Mouse (Mus musculus) thymus, postnatal 14 days (tissue): ENCODE data around the gene Spo11.

Experiments
- DNase-seq: peaks from one replicate; pipeline ENCODE4 v3.0.0; 2021

The Spo11 gene

GRCm38 (mm10) chr2:172959006-172959768 is 18.3 kb upstream of the Spo11 start:
- DNase-seq: no peak

- no peak for DNase-seq
Measured at GRCm38 (mm10) chr2:172960350-172960749, 17.1 kb upstream of the Spo11 start.

- no peak for DNase-seq
Measured at GRCm38 (mm10) chr2:172961211-172961610, 16.3 kb upstream of the Spo11 start.

- no peak for DNase-seq
Measured at GRCm38 (mm10) chr2:172965249-172965648, 12.3 kb upstream of the Spo11 start.

- peak; percentile 37 for DNase-seq
Measured at GRCm38 (mm10) chr2:172966480-172966879, 11.0 kb upstream of the Spo11 start.

GRCm38 (mm10) chr2:172971865-172972264 is 5.6 kb upstream of the Spo11 start:
- DNase-seq: no peak

GRCm38 (mm10) chr2:172973806-172974565 is 3.5 kb upstream of the Spo11 start:
- DNase-seq: no peak

GRCm38 (mm10) chr2:172974701-172975100 is 2.8 kb upstream of the Spo11 start:
- DNase-seq: no peak

- no peak for DNase-seq
Measured at GRCm38 (mm10) chr2:172975159-172975558, 2.3 kb upstream of the Spo11 start.

- DNase-seq: peak; percentile 84
Measured at GRCm38 (mm10) chr2:172976661-172977238, 750 bp upstream of the Spo11 start.

GRCm38 (mm10) chr2:172978131-172978633 is 682 bp downstream of the Spo11 start:
- peak; percentile 55 for DNase-seq

GRCm38 (mm10) chr2:172979666-172980345 is 2.3 kb downstream of the Spo11 start:
- peak; percentile 26 for DNase-seq

GRCm38 (mm10) chr2:172982776-172983561 is 5.5 kb downstream of the Spo11 start:
- peak; percentile 55 for DNase-seq

GRCm38 (mm10) chr2:172990161-172990560 is 12.7 kb downstream of the Spo11 start:
- DNase-seq: no peak

GRCm38 (mm10) chr2:172996207-172996606 is 18.7 kb downstream of the Spo11 start:
- peak; percentile 88 for DNase-seq

GRCm38 (mm10) chr2:172997748-172998147 is 20.2 kb downstream of the Spo11 start:
- DNase-seq: no peak

GRCm38 (mm10) chr2:172998478-172998877 is 21.0 kb downstream of the Spo11 start:
- no peak for DNase-seq

- peak; percentile 99 for DNase-seq
Measured at GRCm38 (mm10) chr2:172999630-173000284, 22.3 kb downstream of the Spo11 start, which contains the start of gene Rae1. Gene Rae1, plus strand, starts transcription at chr2:173000117.

GRCm38 (mm10) chr2:173000285-173000652 is 22.8 kb downstream of the Spo11 start:
- DNase-seq: no peak

- DNase-seq: no peak
Measured at GRCm38 (mm10) chr2:173000921-173001320, 23.4 kb downstream of the Spo11 start.

GRCm38 (mm10) chr2:173003737-173004136 is 26.2 kb downstream of the Spo11 start:
- DNase-seq: no peak
